Mouse (Mus musculus): ENCODE data around the gene Mypop. TPM values are rescaled to one million over a fixed set of nuclear protein-coding genes. Genes with fewer than 3 reads are reported as not detected.

Mypop gene
- polyA plus RNA-seq, 1 experiment from 2014 or later: 1.1 TPM

GRCm38 (mm10) chr7:19003902-19004630, 13.0 kb downstream of the Mypop start, which contains the start of gene Irf2bp1:
Gene Irf2bp1, plus strand, starts transcription at chr7:19004044.
- peaks cover 15% of the 10 kb centered on the region for H3K4me1 ChIP-seq (replicated peaks; ENCODE audit: control insufficient read depth, insufficient read depth, low read length)
- peak within 1 kb of the TSS; percentile 69 for H3K9ac ChIP-seq (ENCODE audit: low read depth, low read length)
- no peaks in the 10 kb centered on the region for H3K27me3 ChIP-seq (replicated peaks; ENCODE audit: control insufficient read depth, insufficient read depth, low read length)
- no peaks in the 10 kb centered on the region for H3K9me3 ChIP-seq (ENCODE audit: control insufficient read depth)
- peak; percentile 58 for ATAC-seq
- peak within 1 kb of the TSS; percentile 86 for H3K4me3 ChIP-seq (ENCODE audit: low read depth, low read length)
- WGBS: under 1% methylated on average over 78 of the region's 90 CpGs
- H3K36me3 ChIP-seq (ENCODE audit: control insufficient read depth, insufficient read depth): peaks cover 11% of the 10 kb centered on the region; the same call in 1 of the 2 replicates
- peak; percentile 27 for TF ChIP-seq CTCF (IDR thresholded peaks at IDR 0.05; ENCODE audit: low read depth)
- H3K4me2 ChIP-seq (replicated peaks; ENCODE audit: low read depth): peak within 1 kb of the TSS; percentile 91
- H3K27ac ChIP-seq (ENCODE audit: low read depth, low read length): peak within 1 kb of the TSS; percentile 92

GRCm38 (mm10) chr7:19004631-19005079, 13.6 kb downstream of the Mypop start:
- H3K4me1 ChIP-seq (replicated peaks; ENCODE audit: control insufficient read depth, insufficient read depth, low read length): peaks cover 15% of the 10 kb centered on the region
- no peak for TF ChIP-seq CTCF (IDR thresholded peaks at IDR 0.05; ENCODE audit: low read depth)

DNA sequence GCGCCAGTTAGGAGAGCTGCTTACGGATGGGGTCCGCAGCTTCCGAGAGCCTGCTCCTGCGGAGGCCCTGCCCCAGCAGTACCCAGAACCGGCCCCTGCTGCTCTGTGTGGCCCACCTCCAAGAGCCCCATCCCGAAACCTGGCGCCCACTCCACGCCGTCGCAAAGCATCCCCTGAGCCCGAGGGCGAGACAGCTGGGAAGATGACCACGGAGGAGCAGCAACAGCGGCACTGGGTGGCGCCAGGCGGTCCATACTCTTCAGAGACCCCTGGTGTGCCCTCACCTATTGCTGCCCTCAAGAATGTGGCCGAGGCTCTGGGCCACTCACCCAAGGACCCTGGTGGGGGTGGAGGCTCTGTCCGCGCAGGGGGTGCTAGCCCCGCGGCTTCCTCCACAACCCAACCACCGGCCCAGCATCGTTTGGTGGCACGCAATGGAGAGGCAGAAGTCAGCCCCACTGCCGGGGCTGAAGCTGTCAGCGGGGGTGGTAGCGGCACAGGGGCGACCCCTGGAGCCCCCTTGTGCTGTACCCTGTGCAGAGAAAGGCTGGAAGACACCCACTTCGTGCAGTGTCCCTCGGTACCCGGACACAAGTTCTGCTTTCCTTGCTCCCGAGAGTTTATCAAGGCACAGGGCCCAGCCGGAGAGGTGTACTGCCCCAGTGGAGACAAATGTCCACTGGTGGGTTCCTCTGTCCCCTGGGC, 14.5 kb downstream of the Mypop start:
- peak overlapping the region; percentile 86 for H3K4me3 ChIP-seq (ENCODE audit: low read depth, low read length)
- peak overlapping the region; percentile 91 for H3K4me2 ChIP-seq (replicated peaks; ENCODE audit: low read depth)
- peaks cover 17% of the 10 kb centered on the region for H3K4me1 ChIP-seq (replicated peaks; ENCODE audit: control insufficient read depth, insufficient read depth, low read length)
- H3K36me3 ChIP-seq (ENCODE audit: control insufficient read depth, insufficient read depth): peaks cover 11% of the 10 kb centered on the region; the same call in 1 of the 2 replicates
- H3K9ac ChIP-seq (ENCODE audit: low read depth, low read length): peak overlapping the region; percentile 69; the same call in 1 of the 2 replicates
- WGBS: 58% methylated on average over 34 of the region's 34 CpGs
- H3K27me3 ChIP-seq (replicated peaks; ENCODE audit: control insufficient read depth, insufficient read depth, low read length): no peaks in the 10 kb centered on the region
- H3K27ac ChIP-seq (ENCODE audit: low read depth, low read length): 0 out of 2 replicates have a peak overlapping the region, but pooled peaks have one; percentile 21
- no peaks in the 10 kb centered on the region for H3K9me3 ChIP-seq (ENCODE audit: control insufficient read depth)
- no peak for ATAC-seq
- no peak for TF ChIP-seq CTCF (IDR thresholded peaks at IDR 0.05; ENCODE audit: low read depth)

More at GRCm38 (mm10) chr7:19004631-19005079, 13.6 kb downstream of the Mypop start:
- no peaks in the 10 kb centered on the region for H3K27me3 ChIP-seq (replicated peaks; ENCODE audit: control insufficient read depth, insufficient read depth, low read length)
- H3K27ac ChIP-seq (ENCODE audit: low read depth, low read length): peak overlapping the region; percentile 92
- ATAC-seq: no peak
- no peaks in the 10 kb centered on the region for H3K9me3 ChIP-seq (ENCODE audit: control insufficient read depth)
- H3K36me3 ChIP-seq (ENCODE audit: control insufficient read depth, insufficient read depth): peaks cover 11% of the 10 kb centered on the region; the same call in 1 of the 2 replicates
- whole genome bisulfite sequencing: 4% methylated on average over 34 of the region's 34 CpGs
- peak overlapping the region; percentile 86 for H3K4me3 ChIP-seq (ENCODE audit: low read depth, low read length)
- H3K9ac ChIP-seq (ENCODE audit: low read depth, low read length): peak overlapping the region; percentile 69
- peak overlapping the region; percentile 91 for H3K4me2 ChIP-seq (replicated peaks; ENCODE audit: low read depth)

DNA sequence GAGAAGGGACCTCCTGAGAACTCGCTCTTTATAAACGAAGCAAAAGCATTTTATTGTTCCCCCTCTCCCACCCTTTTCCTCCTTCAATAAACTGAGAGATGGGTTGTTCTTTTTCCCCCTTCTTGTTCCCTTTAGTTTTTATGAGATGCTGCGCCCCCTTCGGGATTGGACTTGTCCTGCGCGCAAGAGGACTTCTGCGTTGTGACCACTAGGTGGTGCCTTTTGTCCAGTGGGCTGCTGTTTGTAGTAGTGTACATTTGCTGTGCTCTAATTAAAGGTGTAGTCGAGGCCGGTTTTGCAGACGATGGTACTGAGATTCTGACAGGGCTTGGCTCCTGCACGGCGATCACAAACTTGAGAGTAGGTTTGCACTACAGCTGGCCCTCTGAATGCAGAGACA, 15.4 kb downstream of the Mypop start:
- peak overlapping the region; percentile 86; the same call in 1 of the 2 replicates for H3K4me3 ChIP-seq (ENCODE audit: low read depth, low read length)
- no peaks in the 10 kb centered on the region for H3K27me3 ChIP-seq (replicated peaks; ENCODE audit: control insufficient read depth, insufficient read depth, low read length)
- H3K36me3 ChIP-seq (ENCODE audit: control insufficient read depth, insufficient read depth): peaks cover 11% of the 10 kb centered on the region; the same call in 1 of the 2 replicates
- peak; percentile 99 for TF ChIP-seq CTCF (IDR thresholded peaks at IDR 0.05; ENCODE audit: low read depth)
- peaks cover 18% of the 10 kb centered on the region for H3K4me1 ChIP-seq (replicated peaks; ENCODE audit: control insufficient read depth, insufficient read depth, low read length)
- H3K9ac ChIP-seq (ENCODE audit: low read depth, low read length): no peak overlapping the region
- peak overlapping the region; percentile 91 for H3K4me2 ChIP-seq (replicated peaks; ENCODE audit: low read depth)
- no peaks in the 10 kb centered on the region for H3K9me3 ChIP-seq (ENCODE audit: control insufficient read depth)
- H3K27ac ChIP-seq (ENCODE audit: low read depth, low read length): peak overlapping the region; percentile 36
- 4% methylated on average over 12 of the region's 12 CpGs for WGBS
- peak; percentile 28; the same call in 1 of the 2 replicates for ATAC-seq

DNA sequence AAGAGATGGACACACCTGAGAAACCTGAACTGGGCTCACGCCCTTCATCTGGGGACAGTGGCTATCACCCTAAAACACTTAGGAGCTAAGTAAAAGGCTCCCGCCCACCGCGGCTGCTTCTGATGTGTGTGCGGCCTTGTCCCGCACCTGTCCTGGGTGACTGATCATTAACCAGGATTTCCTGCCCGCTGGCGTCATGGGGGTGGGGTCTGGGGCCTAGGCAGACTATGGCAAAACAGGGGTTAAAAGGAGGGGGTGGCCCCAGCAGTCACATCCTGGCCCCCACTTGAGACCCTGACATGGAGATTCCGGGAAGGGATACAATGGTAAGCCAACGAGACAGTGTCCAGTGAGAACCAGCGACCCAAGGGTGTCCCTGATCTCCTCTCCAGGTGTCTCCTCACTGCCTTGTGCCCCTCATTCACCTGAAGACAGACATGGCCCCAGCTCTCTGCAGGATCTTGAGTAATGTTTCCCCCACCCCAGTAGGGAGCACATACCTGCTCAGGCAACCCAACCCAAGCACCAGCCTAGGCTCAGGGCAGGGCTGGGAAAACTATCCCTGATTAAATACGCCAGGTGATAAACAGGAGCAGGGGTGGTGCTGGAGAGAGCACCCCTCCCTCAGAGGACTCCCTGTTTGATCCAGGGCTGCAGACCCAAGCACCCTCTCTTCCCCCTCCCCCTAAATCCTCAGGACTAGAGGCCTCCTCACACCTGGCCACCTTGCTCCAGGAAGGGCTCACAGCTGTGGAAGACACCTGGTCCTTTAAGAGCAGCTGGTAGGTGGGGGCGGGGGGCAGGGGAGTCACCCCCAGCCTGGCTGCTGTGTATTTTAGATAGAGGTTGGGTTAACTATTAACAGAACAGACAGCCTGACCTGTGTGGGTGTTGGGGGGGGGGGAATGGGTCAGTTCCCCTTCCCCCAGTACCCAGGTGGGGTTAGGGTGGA, 16.3 kb downstream of the Mypop start:
- peaks cover 18% of the 10 kb centered on the region for H3K4me1 ChIP-seq (replicated peaks; ENCODE audit: control insufficient read depth, insufficient read depth, low read length)
- WGBS: 31% methylated on average over 13 of the region's 13 CpGs
- peaks cover 11% of the 10 kb centered on the region; the same call in 1 of the 2 replicates for H3K36me3 ChIP-seq (ENCODE audit: control insufficient read depth, insufficient read depth)
- H3K4me2 ChIP-seq (replicated peaks; ENCODE audit: low read depth): peak overlapping the region; percentile 91
- peak overlapping the region; percentile 36 for H3K27ac ChIP-seq (ENCODE audit: low read depth, low read length)
- no peak for TF ChIP-seq CTCF (IDR thresholded peaks at IDR 0.05; ENCODE audit: low read depth)
- no peaks in the 10 kb centered on the region for H3K9me3 ChIP-seq (ENCODE audit: control insufficient read depth)
- H3K27me3 ChIP-seq (replicated peaks; ENCODE audit: control insufficient read depth, insufficient read depth, low read length): no peaks in the 10 kb centered on the region
- H3K4me3 ChIP-seq (ENCODE audit: low read depth, low read length): no peak overlapping the region
- peak; percentile 48 for ATAC-seq
- H3K9ac ChIP-seq (ENCODE audit: low read depth, low read length): no peak overlapping the region
